Mouse (Mus musculus) ES-Bruce4 (cell line): ENCODE data around the gene Gpbar1. TPM values are rescaled to one million over a fixed set of nuclear protein-coding genes. Genes with fewer than 3 reads are reported as not detected.

ENCODE experiments used
- H3K27ac ChIP-seq: 2 replicates; pipeline ENCODE4 v1.5.1; 2012; ENCODE audit warnings: low read length, inconsistent platforms; ENCODE audit not compliant: insufficient read depth
- H3K27me3 ChIP-seq: 2 replicates; pipeline ENCODE4 v1.6.1; 2012; ENCODE audit warnings: mild to moderate bottlenecking, low read length, inconsistent platforms; ENCODE audit not compliant: control insufficient read depth, poor library complexity, insufficient read depth, severe bottlenecking
- H3K36me3 ChIP-seq: 2 replicates; pipeline ENCODE4 v1.6.1; 2012; ENCODE audit warnings: inconsistent platforms, mild to moderate bottlenecking, low read length, moderate library complexity; ENCODE audit not compliant: control insufficient read depth, poor library complexity, insufficient read depth, severe bottlenecking
- H3K4me1 ChIP-seq: one replicate; pipeline ENCODE4 v1.8.1; 2011; ENCODE audit warnings: low read length; ENCODE audit not compliant: control insufficient read depth, insufficient read depth
- H3K4me3 ChIP-seq: 2 replicates; pipeline ENCODE4 v1.5.1; 2011; ENCODE audit warnings: low read depth, mild to moderate bottlenecking, low read length
- H3K9ac ChIP-seq: 2 replicates; pipeline ENCODE4 v1.6.1; 2012; ENCODE audit warnings: low read depth, mild to moderate bottlenecking, inconsistent platforms; ENCODE audit not compliant: poor library complexity, severe bottlenecking
- H3K9me3 ChIP-seq: replicated peaks from 2 replicates; pipeline ENCODE4 v1.6.1; 2012; ENCODE audit warnings: mild to moderate bottlenecking, low read length, inconsistent platforms; ENCODE audit not compliant: control insufficient read depth, poor library complexity, insufficient read depth, severe bottlenecking
- CTCF ChIP-seq: IDR thresholded peaks from one replicate; pipeline ENCODE4 v1.8.1; 2011; ENCODE audit warnings: low read depth, low read length
- EP300 ChIP-seq: IDR thresholded peaks from 2 replicates; pipeline ENCODE4 v1.6.1; 2011; ENCODE audit warnings: low read depth, low read length; ENCODE audit not compliant: insufficient read depth
- POLR2A ChIP-seq: IDR thresholded peaks from one replicate; pipeline ENCODE4 v1.8.1; 2011; ENCODE audit warnings: low read length; ENCODE audit not compliant: insufficient read depth
- polyA plus RNA-seq: library from polyadenylated mRNA; stranded (reverse); fragments of >200 nt; gene quantifications from 2 replicates; pipeline ENCODE4 v1.2.4, GENCODE M21; 2011; ENCODE audit warnings: low read depth; ENCODE audit not compliant: missing spikeins, insufficient read depth, insufficient read length

Gene Gpbar1
- polyA plus RNA-seq, 1 experiment: not detected

GRCm38 (mm10) chr1:74295456-74296171 is 17.3 kb downstream of the Gpbar1 start:
- H3K9ac ChIP-seq: no peak overlapping the region
- H3K36me3 ChIP-seq: 0 out of 2 replicates have a peak, but pooled peaks cover 8% of the 10 kb centered on the region
- H3K9me3 ChIP-seq: no peaks in the 10 kb centered on the region
- no peaks in the 10 kb centered on the region for H3K27me3 ChIP-seq
- peaks cover 7% of the 10 kb centered on the region for H3K4me1 ChIP-seq
- no peak overlapping the region for H3K4me3 ChIP-seq
- TF ChIP-seq CTCF: no peak
- TF ChIP-seq EP300: no peak
- no peak overlapping the region for H3K27ac ChIP-seq

- Histone ChIP-seq H3K27ac (no peak overlapping the region), H3K27me3 (no peaks in the 10 kb centered on the region), H3K36me3 (0 out of 2 replicates have a peak, but pooled peaks cover 3% of the 10 kb centered on the region), H3K4me3 (no peak overlapping the region), H3K9me3 (no peaks in the 10 kb centered on the region), H3K4me1 (peaks cover 7% of the 10 kb centered on the region), H3K9ac (no peak overlapping the region)
- TF ChIP-seq CTCF (no peak), POLR2A (no peak), EP300 (no peak)
Observed at GRCm38 (mm10) chr1:74296477-74296876, 18.1 kb downstream of the Gpbar1 start.

- TF ChIP-seq POLR2A: no peak
- TF ChIP-seq EP300: no peak
- TF ChIP-seq CTCF: no peak
- H3K4me1 ChIP-seq: peaks cover 7% of the 10 kb centered on the region
- no peak overlapping the region for H3K4me3 ChIP-seq
- no peaks in the 10 kb centered on the region for H3K27me3 ChIP-seq
- no peak overlapping the region for H3K27ac ChIP-seq
- no peaks in the 10 kb centered on the region for H3K9me3 ChIP-seq
- 0 out of 2 replicates have a peak, but pooled peaks cover 3% of the 10 kb centered on the region for H3K36me3 ChIP-seq
- no peak overlapping the region for H3K9ac ChIP-seq
Observed at GRCm38 (mm10) chr1:74297269-74297668, 18.9 kb downstream of the Gpbar1 start.

GRCm38 (mm10) chr1:74298157-74298750 is 19.9 kb downstream of the Gpbar1 start:
- H3K4me1 ChIP-seq: peaks cover 10% of the 10 kb centered on the region
- no peak overlapping the region for H3K27ac ChIP-seq
- TF ChIP-seq CTCF (no peak), POLR2A (no peak), EP300 (no peak)
- H3K36me3 ChIP-seq: 0 out of 2 replicates have a peak, but pooled peaks cover 3% of the 10 kb centered on the region
- no peak overlapping the region for H3K9ac ChIP-seq
- H3K9me3 ChIP-seq: no peaks in the 10 kb centered on the region
- no peaks in the 10 kb centered on the region for H3K27me3 ChIP-seq
- H3K4me3 ChIP-seq: no peak overlapping the region

GRCm38 (mm10) chr1:74298996-74299395 is 20.6 kb downstream of the Gpbar1 start:
- 0 out of 2 replicates have a peak, but pooled peaks cover under 1% of the 10 kb centered on the region for H3K36me3 ChIP-seq
- no peak overlapping the region for H3K9ac ChIP-seq
- no peaks in the 10 kb centered on the region for H3K27me3 ChIP-seq
- H3K27ac ChIP-seq: 0 out of 2 replicates have a peak overlapping the region, but pooled peaks have one; percentile 6
- H3K4me1 ChIP-seq: peaks cover 10% of the 10 kb centered on the region
- H3K4me3 ChIP-seq: no peak overlapping the region
- H3K9me3 ChIP-seq: no peaks in the 10 kb centered on the region
- no peak for TF ChIP-seq POLR2A
